Mouse (Mus musculus) olfactory bulb, adult 2 months (tissue): Measurements from ENCODE around the gene Ahcyl1. TPM values are rescaled to one million over a fixed set of nuclear protein-coding genes. Genes with fewer than 3 reads are reported as not detected.

Source experiments
- H3K27ac ChIP-seq: fragments of 200-500 bp; 2 replicates; pipeline ENCODE4 v1.5.1; 2012; ENCODE audit warnings: low read depth, low read length; ENCODE audit not compliant: insufficient read depth
- H3K4me1 ChIP-seq: fragments of 200-500 bp; 2 replicates; pipeline ENCODE4 v1.6.1; 2012; ENCODE audit warnings: low read length; ENCODE audit not compliant: control insufficient read depth, insufficient read depth
- H3K4me3 ChIP-seq: fragments of 200-500 bp; 2 replicates; pipeline ENCODE4 v1.5.1; 2012; ENCODE audit warnings: mild to moderate bottlenecking, low read depth, low read length, moderate library complexity; ENCODE audit not compliant: insufficient read depth
- CTCF ChIP-seq: fragments of 200-500 bp; IDR thresholded peaks from 2 replicates; pipeline ENCODE4 v1.5.1; 2012; ENCODE audit warnings: low read depth, mild to moderate bottlenecking, low read length, moderate library complexity; ENCODE audit not compliant: insufficient read depth
- POLR2A ChIP-seq: fragments of 200-500 bp; IDR thresholded peaks from 2 replicates; pipeline ENCODE4 v1.6.1; 2012; ENCODE audit warnings: mild to moderate bottlenecking, low read depth, low read length, moderate library complexity; ENCODE audit not compliant: insufficient read depth
- WGBS: fragments of 180-500 bp; shearing (Covaris S2); methylation state at CpG from one replicate; pipeline ENCODE4 v1.1.7; 2018; 5-methylcytosine and 5-hydroxymethylcytosine counted together
- polyA plus RNA-seq: library from polyadenylated mRNA; stranded (reverse); fragments of >200 nt; gene quantifications from 2 replicates; pipeline ENCODE4 v1.2.4, GENCODE M21; 2012; ENCODE audit warnings: low replicate concordance; ENCODE audit not compliant: missing spikeins, insufficient read depth, insufficient read length

The Ahcyl1 gene
- polyA plus RNA-seq, 1 experiment = 109 TPM

GRCm38 (mm10) chr3:107646947-107647346 is 49.4 kb downstream of the Ahcyl1 start:
- Histone ChIP-seq H3K4me1 (no peaks in the 10 kb centered on the region), H3K27ac (no peak overlapping the region), H3K4me3 (no peak overlapping the region)
- TF ChIP-seq POLR2A (no peak), CTCF (no peak)
- WGBS = 77% methylated on average over 3 of the region's 3 CpGs

GRCm38 (mm10) chr3:107637606-107638172 is 58.7 kb downstream of the Ahcyl1 start:
- Histone ChIP-seq H3K4me3 (no peak overlapping the region), H3K4me1 (no peaks in the 10 kb centered on the region), H3K27ac (no peak overlapping the region)
- no peak for TF ChIP-seq POLR2A
- no peak for TF ChIP-seq CTCF
- 61% methylated on average over 5 of the region's 5 CpGs for WGBS

GRCm38 (mm10) chr3:107636236-107636635 is 60.1 kb downstream of the Ahcyl1 start:
- Histone ChIP-seq H3K4me3 (no peak overlapping the region), H3K4me1 (no peaks in the 10 kb centered on the region), H3K27ac (no peak overlapping the region)
- TF ChIP-seq CTCF (no peak), POLR2A (no peak)
- 86% methylated on average over 3 of the region's 3 CpGs for WGBS

GRCm38 (mm10) chr3:107635836-107636235 is 60.5 kb downstream of the Ahcyl1 start:
- H3K27ac ChIP-seq = no peak overlapping the region
- no peak for TF ChIP-seq CTCF
- no peaks in the 10 kb centered on the region for H3K4me1 ChIP-seq
- no peak overlapping the region for H3K4me3 ChIP-seq
- WGBS = 73% methylated on average over 8 of the region's 8 CpGs

GRCm38 (mm10) chr3:107633906-107634305 is 62.5 kb downstream of the Ahcyl1 start:
- Histone ChIP-seq H3K27ac (no peak overlapping the region), H3K4me3 (no peak overlapping the region), H3K4me1 (no peaks in the 10 kb centered on the region)
- whole genome bisulfite sequencing = 93% methylated on average over 9 of the region's 9 CpGs
- TF ChIP-seq POLR2A (no peak), CTCF (no peak)

- WGBS = 95% methylated on average over 4 of the region's 4 CpGs
- no peak overlapping the region for H3K4me3 ChIP-seq
- no peak overlapping the region for H3K27ac ChIP-seq
- TF ChIP-seq POLR2A (no peak), CTCF (no peak)
- H3K4me1 ChIP-seq = no peaks in the 10 kb centered on the region
Measured at GRCm38 (mm10) chr3:107632786-107633185, 63.6 kb downstream of the Ahcyl1 start.

- peak within 1 kb of the TSS; percentile 84 for H3K4me3 ChIP-seq
- peak within 1 kb of the TSS; percentile 88 for H3K27ac ChIP-seq
- no peak for TF ChIP-seq CTCF
- peak; percentile 59 for TF ChIP-seq POLR2A
- H3K4me1 ChIP-seq = no peaks in the 10 kb centered on the region
- under 1% methylated on average over 35 of the region's 35 CpGs for WGBS
Measured at GRCm38 (mm10) chr3:107631523-107631958, 64.8 kb downstream of the Ahcyl1 start, which contains the start of gene Strip1. Gene Strip1 (minus strand): TSS chr3:107631694.

- TF ChIP-seq CTCF (no peak), POLR2A (no peak)
- peak within 1 kb of the TSS; percentile 88 for H3K27ac ChIP-seq
- H3K4me1 ChIP-seq = no peaks in the 10 kb centered on the region
- WGBS = under 1% methylated on average over 48 of the region's 48 CpGs
- H3K4me3 ChIP-seq = peak within 1 kb of the TSS; percentile 84
Measured at GRCm38 (mm10) chr3:107630682-107631522, 65.5 kb downstream of the Ahcyl1 start, which contains the start of gene Gm10961. Gene Gm10961 (plus strand): TSS chr3:107631322.

GRCm38 (mm10) chr3:107629411-107629810 is 66.9 kb downstream of the Ahcyl1 start:
- TF ChIP-seq CTCF (no peak), POLR2A (no peak)
- H3K27ac ChIP-seq = no peak overlapping the region
- 87% methylated on average over 4 of the region's 4 CpGs for WGBS
- no peaks in the 10 kb centered on the region for H3K4me1 ChIP-seq
- no peak overlapping the region for H3K4me3 ChIP-seq
